Mouse (Mus musculus) neural tube, embryonic 15.5 days (tissue): ENCODE data around the gene Elovl1. TPM values are rescaled to one million over a fixed set of nuclear protein-coding genes. Genes with fewer than 3 reads are reported as not detected.

ENCODE experiments used
- ATAC-seq: fragments of 200-750 bp; cut with Nextera tagmentation; 2 replicates; pipeline ENCODE4 v1.8.0; 2017; ENCODE audit warnings: mild to moderate bottlenecking, moderate TSS enrichment, moderate library complexity; ENCODE audit not compliant: low FRiP score
- H3K27ac ChIP-seq: fragments of 300-500 bp; sonication (generic); replicated peaks from 2 replicates; pipeline ENCODE4 v1.5.1; 2015; ENCODE audit warnings: mild to moderate bottlenecking, inconsistent platforms
- H3K27me3 ChIP-seq: fragments of 300-500 bp; sonication (generic); replicated peaks from 2 replicates; pipeline ENCODE4 v1.6.1; 2015; ENCODE audit warnings: inconsistent platforms
- H3K36me3 ChIP-seq: fragments of 300-500 bp; sonication (generic); 2 replicates; pipeline ENCODE4 v1.6.1; 2015; ENCODE audit warnings: inconsistent platforms
- H3K4me1 ChIP-seq: fragments of 300-500 bp; sonication (generic); 2 replicates; pipeline ENCODE4 v1.6.1; 2015; ENCODE audit warnings: inconsistent platforms
- H3K4me2 ChIP-seq: fragments of 300-500 bp; sonication (generic); 2 replicates; pipeline ENCODE4 v1.6.1; 2015; ENCODE audit warnings: inconsistent platforms, mild to moderate bottlenecking, moderate library complexity
- H3K4me3 ChIP-seq: fragments of 300-500 bp; sonication (generic); replicated peaks from 2 replicates; pipeline ENCODE4 v1.5.1; 2015; ENCODE audit warnings: mild to moderate bottlenecking, inconsistent platforms
- H3K9ac ChIP-seq: fragments of 300-500 bp; sonication (generic); replicated peaks from 2 replicates; pipeline ENCODE4 v1.6.1; 2015; ENCODE audit warnings: mild to moderate bottlenecking, inconsistent platforms
- H3K9me3 ChIP-seq: fragments of 300-500 bp; sonication (generic); replicated peaks from 2 replicates; pipeline ENCODE4 v1.6.1; 2016; ENCODE audit warnings: inconsistent platforms
- WGBS: fragments of 180-500 bp; shearing (Covaris S2); methylation state at CpG from one replicate; pipeline ENCODE4 v1.1.7; 2015; ENCODE audit warnings: mixed read lengths; 5-methylcytosine and 5-hydroxymethylcytosine counted together
- polyA plus RNA-seq: library from polyadenylated mRNA; unstranded; fragments of >200 nt; fragmentation: Nextera tagmentation; extraction: Ambion mirVana; gene quantifications from 2 replicates; pipeline ENCODE4 v1.2.1, GENCODE M21; 2015

Gene Elovl1
- polyA plus RNA-seq, 1 experiment from 2014 or later = 31.2 TPM

- Histone ChIP-seq H3K27ac (no peak overlapping the region), H3K9ac (no peak overlapping the region), H3K9me3 (no peaks in the 10 kb centered on the region), H3K27me3 (no peaks in the 10 kb centered on the region), H3K4me2 (no peak overlapping the region), H3K4me1 (peaks cover 36% of the 10 kb centered on the region), H3K4me3 (no peak overlapping the region), H3K36me3 (peaks cover 30% of the 10 kb centered on the region)
- 76% methylated on average over 8 of the region's 8 CpGs for WGBS
- no peak for ATAC-seq
Observed at GRCm38 (mm10) chr4:118432332-118432731, 4.4 kb downstream of the Elovl1 start.

DNA sequence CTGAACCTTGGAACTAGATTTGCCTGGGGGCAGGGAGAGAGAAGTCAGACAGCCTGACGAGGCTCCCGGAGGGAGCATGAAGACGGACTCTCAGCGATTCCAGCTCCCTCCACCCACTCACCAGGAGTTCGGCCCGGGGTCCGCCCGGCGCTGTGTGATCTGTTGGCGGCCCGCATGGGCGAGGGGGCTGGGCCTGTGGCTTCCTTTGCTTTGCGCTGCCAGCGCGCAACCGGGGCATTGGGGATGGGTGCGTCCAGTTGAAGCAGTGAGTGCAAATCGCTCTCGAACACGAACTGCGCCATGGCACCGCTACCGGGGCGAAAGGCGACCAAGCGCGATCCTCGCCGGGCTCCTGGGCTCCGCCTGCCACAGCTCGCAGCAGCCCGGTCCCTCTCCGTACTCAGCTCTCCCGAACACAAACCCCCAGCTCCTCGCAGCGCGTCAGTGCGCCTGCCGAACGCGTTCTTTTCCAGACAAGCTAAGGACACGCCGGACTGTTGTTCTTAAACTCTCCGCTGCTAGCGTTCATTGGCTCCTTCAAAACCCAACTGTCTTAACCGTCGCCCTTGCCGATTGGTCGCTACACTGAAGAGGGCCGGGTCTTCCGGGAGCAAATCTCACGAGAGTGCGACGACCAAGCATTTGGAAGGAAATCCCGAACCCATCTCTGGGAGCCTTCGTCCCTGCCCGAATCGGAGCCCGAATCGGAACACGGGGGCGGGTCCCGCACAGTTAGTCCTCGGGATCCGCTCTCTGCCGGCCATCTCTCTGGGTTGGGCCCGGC is 9.1 kb downstream of the Elovl1 start, which contains the start of gene Cdc20:
TSS of gene Cdc20 (minus strand) at position 533 of the 784 bp plus-strand sequence.
- Histone ChIP-seq H3K4me3 (peak within 1 kb of the TSS; percentile 49), H3K27ac (peak within 1 kb of the TSS; percentile 86), H3K4me2 (peak within 1 kb of the TSS; percentile 97), H3K9ac (peak within 1 kb of the TSS; percentile 62), H3K4me1 (peaks cover 23% of the 10 kb centered on the region), H3K36me3 (peaks cover 16% of the 10 kb centered on the region), H3K27me3 (no peaks in the 10 kb centered on the region), H3K9me3 (no peaks in the 10 kb centered on the region)
- ATAC-seq = peak; percentile 96
- under 1% methylated on average over 67 of the region's 67 CpGs for WGBS

- H3K4me1 ChIP-seq = peaks cover 23% of the 10 kb centered on the region
- H3K4me2 ChIP-seq = peak overlapping the region; percentile 97
- no peaks in the 10 kb centered on the region for H3K9me3 ChIP-seq
- ATAC-seq = peak; percentile 46
- H3K36me3 ChIP-seq = peaks cover 8% of the 10 kb centered on the region
- peak overlapping the region; percentile 62 for H3K9ac ChIP-seq
- WGBS = 6% methylated on average over 12 of the region's 12 CpGs
- no peaks in the 10 kb centered on the region for H3K27me3 ChIP-seq
- H3K4me3 ChIP-seq = peak overlapping the region; percentile 49
- H3K27ac ChIP-seq = peak overlapping the region; percentile 86
Observed at GRCm38 (mm10) chr4:118437829-118438253, 9.9 kb downstream of the Elovl1 start.

DNA sequence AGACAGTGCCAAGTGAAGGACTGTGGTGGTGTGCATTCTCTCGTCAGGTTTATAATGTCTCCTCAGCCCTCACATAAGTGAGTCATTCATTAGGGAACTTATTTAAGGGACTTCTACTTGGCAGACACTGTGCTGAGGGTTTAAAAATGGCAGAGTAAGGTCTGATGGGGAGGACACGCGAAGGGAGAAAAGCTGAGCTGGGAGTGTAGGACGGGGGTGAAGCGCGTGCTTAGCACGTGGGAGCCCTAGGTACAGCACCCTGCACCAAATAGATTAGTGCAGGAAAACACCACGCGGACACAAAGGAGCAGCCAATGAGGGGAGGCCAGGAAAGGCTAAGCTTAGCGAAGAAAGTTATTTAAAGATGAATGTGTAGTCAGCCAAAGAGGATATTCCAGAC is 17.2 kb downstream of the Elovl1 start:
- Histone ChIP-seq H3K36me3 (no peaks in the 10 kb centered on the region), H3K27me3 (0 out of 2 replicates have a peak, but pooled peaks cover 3% of the 10 kb centered on the region), H3K4me1 (peaks cover 17% of the 10 kb centered on the region), H3K4me3 (no peak overlapping the region), H3K4me2 (no peak overlapping the region), H3K9ac (no peak overlapping the region), H3K27ac (no peak overlapping the region), H3K9me3 (no peaks in the 10 kb centered on the region)
- ATAC-seq = no peak
- 86% methylated on average over 10 of the region's 10 CpGs for WGBS

DNA sequence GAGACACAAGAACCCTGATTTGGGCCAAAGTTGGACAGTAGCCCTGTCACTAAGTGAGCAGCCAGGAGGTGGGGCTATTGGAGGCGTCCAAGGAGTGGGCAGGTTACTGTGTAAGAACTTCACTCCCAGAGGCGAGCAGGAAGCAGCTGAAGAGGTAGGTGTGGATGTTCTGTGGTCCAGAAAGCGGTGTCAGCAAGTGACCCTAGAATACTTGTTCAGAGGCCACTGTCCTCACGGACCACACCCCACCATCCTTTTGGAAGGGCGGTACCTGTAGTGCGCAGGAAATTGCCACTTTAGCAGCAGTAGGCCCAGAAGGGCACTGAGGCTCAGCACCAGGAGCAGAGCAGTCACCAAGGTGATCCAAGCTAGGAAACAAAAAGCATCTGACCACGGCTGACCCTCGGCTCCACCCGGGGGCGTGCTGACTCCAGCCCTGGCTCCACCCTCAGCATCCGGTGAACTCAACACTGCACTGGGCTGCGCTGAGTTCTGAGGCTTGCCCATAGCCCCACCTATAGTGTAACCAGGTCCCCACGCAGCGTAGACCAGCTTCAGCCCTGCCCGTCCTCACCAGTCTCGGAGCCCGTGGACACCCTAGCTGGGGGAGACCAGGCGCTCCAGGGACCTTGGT is 18.0 kb downstream of the Elovl1 start:
- Histone ChIP-seq H3K4me2 (peak overlapping the region; percentile 93), H3K4me1 (peaks cover 17% of the 10 kb centered on the region), H3K27me3 (0 out of 2 replicates have a peak, but pooled peaks cover 3% of the 10 kb centered on the region), H3K9ac (peak overlapping the region; percentile 53), H3K36me3 (no peaks in the 10 kb centered on the region), H3K27ac (no peak overlapping the region), H3K9me3 (no peaks in the 10 kb centered on the region), H3K4me3 (peak overlapping the region; percentile 42)
- 16% methylated on average over 18 of the region's 18 CpGs for WGBS
- peak; percentile 84 for ATAC-seq

- Histone ChIP-seq H3K4me3 (peak overlapping the region; percentile 42), H3K27me3 (0 out of 2 replicates have a peak, but pooled peaks cover 3% of the 10 kb centered on the region), H3K36me3 (no peaks in the 10 kb centered on the region), H3K9ac (peak overlapping the region; percentile 53), H3K27ac (no peak overlapping the region), H3K9me3 (no peaks in the 10 kb centered on the region), H3K4me2 (peak overlapping the region; percentile 93), H3K4me1 (peaks cover 17% of the 10 kb centered on the region)
- WGBS = 19% methylated on average over 24 of the region's 24 CpGs
- ATAC-seq = peak; percentile 80
Observed at GRCm38 (mm10) chr4:118446415-118447153, 18.7 kb downstream of the Elovl1 start.

- H3K36me3 ChIP-seq = no peaks in the 10 kb centered on the region
- no peak within 1 kb of the TSS for H3K4me3 ChIP-seq
- no peak for ATAC-seq
- no peaks in the 10 kb centered on the region for H3K4me1 ChIP-seq
- no peak within 1 kb of the TSS for H3K9ac ChIP-seq
- H3K27ac ChIP-seq = no peak within 1 kb of the TSS
- H3K9me3 ChIP-seq = no peaks in the 10 kb centered on the region
- 79% methylated on average over 9 of the region's 9 CpGs for WGBS
- H3K4me2 ChIP-seq = no peak within 1 kb of the TSS
- H3K27me3 ChIP-seq = no peaks in the 10 kb centered on the region
Observed at GRCm38 (mm10) chr4:118457345-118457975, 29.6 kb downstream of the Elovl1 start, which contains the start of gene Mpl. Gene Mpl, minus strand, starts transcription at chr4:118457513.

- H3K27me3 ChIP-seq = no peaks in the 10 kb centered on the region
- WGBS = 96% methylated on average over 3 of the region's 3 CpGs
Observed at GRCm38 (mm10) chr4:118464956-118465355, 37.1 kb downstream of the Elovl1 start.

GRCm38 (mm10) chr4:118465697-118466163 is 37.8 kb downstream of the Elovl1 start:
- no peak overlapping the region for H3K4me3 ChIP-seq

More at GRCm38 (mm10) chr4:118464956-118465355, 37.1 kb downstream of the Elovl1 start:
- no peak for ATAC-seq
- Histone ChIP-seq H3K9me3 (no peaks in the 10 kb centered on the region), H3K9ac (no peak overlapping the region), H3K4me2 (no peak overlapping the region), H3K36me3 (no peaks in the 10 kb centered on the region), H3K4me3 (no peak overlapping the region), H3K4me1 (no peaks in the 10 kb centered on the region), H3K27ac (no peak overlapping the region)

GRCm38 (mm10) chr4:118471281-118471680 is 43.4 kb downstream of the Elovl1 start:
- no peak overlapping the region for H3K4me2 ChIP-seq
- no peaks in the 10 kb centered on the region for H3K27me3 ChIP-seq
- no peak overlapping the region for H3K9ac ChIP-seq
- no peaks in the 10 kb centered on the region for H3K9me3 ChIP-seq
- WGBS = 88% methylated on average over 6 of the region's 6 CpGs
- no peaks in the 10 kb centered on the region for H3K4me1 ChIP-seq
- ATAC-seq = no peak
- H3K4me3 ChIP-seq = no peak overlapping the region
- H3K27ac ChIP-seq = no peak overlapping the region
- no peaks in the 10 kb centered on the region for H3K36me3 ChIP-seq

More at GRCm38 (mm10) chr4:118465697-118466163, 37.8 kb downstream of the Elovl1 start:
- no peak overlapping the region for H3K9ac ChIP-seq
- no peak overlapping the region for H3K4me2 ChIP-seq
- H3K27ac ChIP-seq = no peak overlapping the region
- H3K9me3 ChIP-seq = no peaks in the 10 kb centered on the region
- 26% methylated on average over 11 of the region's 11 CpGs for WGBS
- no peaks in the 10 kb centered on the region for H3K27me3 ChIP-seq
- H3K4me1 ChIP-seq = no peaks in the 10 kb centered on the region
- no peaks in the 10 kb centered on the region for H3K36me3 ChIP-seq
- ATAC-seq = no peak

- WGBS = 95% methylated on average over 11 of the region's 11 CpGs
- Histone ChIP-seq H3K36me3 (no peaks in the 10 kb centered on the region), H3K27me3 (no peaks in the 10 kb centered on the region)
Observed at GRCm38 (mm10) chr4:118472687-118473086, 44.8 kb downstream of the Elovl1 start.

More at GRCm38 (mm10) chr4:118472687-118473086, 44.8 kb downstream of the Elovl1 start:
- H3K4me2 ChIP-seq = no peak overlapping the region
- no peaks in the 10 kb centered on the region for H3K4me1 ChIP-seq
- ATAC-seq = no peak
- no peak overlapping the region for H3K9ac ChIP-seq
- no peak overlapping the region for H3K4me3 ChIP-seq
- no peaks in the 10 kb centered on the region for H3K9me3 ChIP-seq
- H3K27ac ChIP-seq = no peak overlapping the region
